Mouse (Mus musculus) embryonic fibroblast, embryonic 13.5 days (primary cell): ENCODE data around the gene Dph5.

Experiments used
- CTCF ChIP-seq: IDR thresholded peaks from 2 replicates; pipeline ENCODE4 v1.5.1; 2011; ENCODE audit warnings: mild to moderate bottlenecking, control low read depth, low read length, moderate library complexity, borderline replicate concordance; ENCODE audit not compliant: insufficient read depth
- POLR2A ChIP-seq: IDR thresholded peaks from 2 replicates; pipeline ENCODE4 v1.6.1; 2011; ENCODE audit warnings: low read depth, mild to moderate bottlenecking, control low read depth, low read length, moderate library complexity

- TF ChIP-seq POLR2A (no peak), CTCF (no peak)
Measured at GRCm38 (mm10) chr3:115867901-115868300, 19.7 kb upstream of the Dph5 start.
